Comparison of ENCODE assay signal across 21 mouse cellular contexts in the genomic region with DNA sequence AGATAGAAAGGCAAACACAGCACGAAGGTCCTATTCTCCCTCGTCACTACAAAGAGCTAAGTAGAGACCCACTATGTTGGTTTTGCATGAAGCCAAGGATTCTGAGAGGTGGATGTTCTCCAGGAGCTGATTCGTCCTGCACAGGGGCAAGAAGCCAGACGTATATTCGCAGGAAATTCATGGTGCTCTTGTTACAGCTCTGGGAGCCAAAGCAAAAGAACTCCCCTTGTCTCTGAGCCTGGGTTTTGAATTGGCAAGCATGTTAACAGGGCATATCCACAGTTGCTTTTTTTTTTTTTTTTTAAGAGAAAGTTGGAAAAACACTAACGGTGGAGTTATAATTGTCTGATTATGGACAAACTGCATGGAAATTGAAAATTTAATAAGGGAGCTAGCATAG.
"Had no signal": no experiment of that assay in that cellular context is flagged by ENCODE, and none has a peak within 500 bp of the region (broad histone marks: within the 10 kb centered on the region; RNA-seq: fewer than 3 reads in every experiment).

No protein-coding gene starts in this region.

- H3K9ac ChIP-seq: heart, embryonic 13.5 days; heart, embryonic 15.5 days; hindbrain, embryonic 13.5 days; hindbrain, embryonic 15.5 days; liver, embryonic 12.5 days; liver, embryonic 14.5 days had no signal

- H3K27me3 ChIP-seq: heart, embryonic 13.5 days; heart, embryonic 15.5 days; hindbrain, embryonic 13.5 days; hindbrain, embryonic 15.5 days; liver, embryonic 12.5 days had no signal

- H3K4me3 ChIP-seq: heart, embryonic 13.5 days; heart, embryonic 15.5 days; hindbrain, embryonic 13.5 days; hindbrain, embryonic 15.5 days; layer of hippocampus, adult 2 months; left cerebral cortex, adult 2 months; liver, embryonic 12.5 days had no signal

- H3K9me3 ChIP-seq: heart, embryonic 13.5 days; heart, embryonic 15.5 days; hindbrain, embryonic 13.5 days; hindbrain, embryonic 15.5 days; liver, embryonic 12.5 days had no signal

- ATAC-seq: inflammation-experienced regulatory T-cells, adult 6 months; intestine, postnatal 0 days; liver, embryonic 12.5 days had no signal

- H3K4me1 ChIP-seq: heart, embryonic 15.5 days; hindbrain, embryonic 13.5 days; hindbrain, embryonic 15.5 days had no signal

- H3K36me3 ChIP-seq: heart, embryonic 13.5 days; heart, embryonic 15.5 days; hindbrain, embryonic 13.5 days; hindbrain, embryonic 15.5 days; liver, embryonic 12.5 days had no signal

- H3K27ac ChIP-seq: heart, embryonic 13.5 days; heart, embryonic 15.5 days; hindbrain, embryonic 13.5 days; hindbrain, embryonic 15.5 days; layer of hippocampus, adult 2 months; left cerebral cortex, adult 2 months; liver, embryonic 12.5 days; liver, embryonic 14.5 days had no signal

- H3K4me2 ChIP-seq: heart, embryonic 11.5 days; heart, embryonic 13.5 days; heart, embryonic 15.5 days; hindbrain, embryonic 13.5 days; hindbrain, embryonic 15.5 days; liver, embryonic 12.5 days had no signal

- DNase-seq: gastrocnemius, postnatal 14 days; heart, adult 18-20 months; heart, postnatal 14 days; heart, postnatal 36 days; kidney, adult 18-20 months; kidney, adult 8-10 months; kidney, postnatal 10 days; kidney, postnatal 25 days; kidney, postnatal 4 days; lung, adult 18-20 months had no signal
